Mouse (Mus musculus) heart, postnatal 25 days (tissue): ENCODE data around the gene Vcl. TPM values are rescaled to one million over a fixed set of nuclear protein-coding genes. Genes with fewer than 3 reads are reported as not detected.

ENCODE experiments used
- DNase-seq: peaks from one replicate; pipeline ENCODE4 v3.0.0; 2022; ENCODE audit warnings: low spot score
- intact Hi-C: fragments of 180-260 bp; cut with DNase I; formaldehyde crosslinking; loops from one replicate; pipeline ENCODE4 v1.15.1; 2025
- total RNA-seq, 2 experiments: library from RNA; stranded (reverse); gene quantifications; 2 replicates each; pipeline ENCODE4 v1.2.3; 2021

Gene Vcl
- total RNA-seq, 2 experiments from 2014 or later, result 126 to 132 TPM

GRCm38 (mm10) chr14:20993067-20993691 is 64.0 kb downstream of the Vcl start:
- intact Hi-C loops, result loop anchor here (2.0 to 5.0 kb wide), 3 partner anchors 62 to 191 kb away; no protein-coding TSS in a partner anchor
- peak; percentile 12 for DNase-seq

GRCm38 (mm10) chr14:20994475-20994874 is 65.3 kb downstream of the Vcl start:
- no peak for DNase-seq

GRCm38 (mm10) chr14:20995497-20995896 is 66.3 kb downstream of the Vcl start:
- DNase-seq, result no peak
- intact Hi-C loops, result no loop called here

More at GRCm38 (mm10) chr14:20994475-20994874, 65.3 kb downstream of the Vcl start:
- intact Hi-C loops, result loop anchor here (5.0 kb wide), 2 partner anchors 122 to 192 kb away; no protein-coding TSS in a partner anchor

- no peak for DNase-seq
- intact Hi-C loops, result no loop called here
Observed at GRCm38 (mm10) chr14:20996361-20996760, 67.2 kb downstream of the Vcl start.

- intact Hi-C loops, result no loop called here
Observed at GRCm38 (mm10) chr14:20997548-20997947, 68.3 kb downstream of the Vcl start.

GRCm38 (mm10) chr14:20999617-21000016 is 70.4 kb downstream of the Vcl start:
- no peak for DNase-seq
- intact Hi-C loops, result loop anchor here (10.0 kb wide), 1 partner anchor 245 kb away; no protein-coding TSS in a partner anchor

More at GRCm38 (mm10) chr14:20997548-20997947, 68.3 kb downstream of the Vcl start:
- no peak for DNase-seq

GRCm38 (mm10) chr14:21013800-21014334 is 84.7 kb downstream of the Vcl start:
- intact Hi-C loops, result no loop called here
- no peak for DNase-seq

GRCm38 (mm10) chr14:21017871-21018270 is 88.7 kb downstream of the Vcl start:
- intact Hi-C loops, result loop anchor here (5.0 kb wide), 1 partner anchor 216 kb away; no protein-coding TSS in a partner anchor
- no peak for DNase-seq

GRCm38 (mm10) chr14:21018977-21019376 is 89.8 kb downstream of the Vcl start:
- intact Hi-C loops, result loop anchor here (5.0 kb wide), 1 partner anchor 217 kb away; no protein-coding TSS in a partner anchor
- DNase-seq, result no peak

- no peak for DNase-seq
- intact Hi-C loops, result no loop called here
Observed at GRCm38 (mm10) chr14:21020435-21020834, 91.2 kb downstream of the Vcl start.

- intact Hi-C loops, result no loop called here
- DNase-seq, result no peak
Observed at GRCm38 (mm10) chr14:21027542-21027941, 98.3 kb downstream of the Vcl start.

- intact Hi-C loops, result no loop called here
- DNase-seq, result no peak
Observed at GRCm38 (mm10) chr14:21029025-21029659, 99.9 kb downstream of the Vcl start.

GRCm38 (mm10) chr14:21031783-21032511 is 102.7 kb downstream of the Vcl start:
- intact Hi-C loops, result no loop called here
- peak; percentile 60 for DNase-seq

GRCm38 (mm10) chr14:21034271-21034670 is 105.1 kb downstream of the Vcl start:
- intact Hi-C loops, result loop anchor here (2.0 kb wide), 1 partner anchor 17 kb away; no protein-coding TSS in a partner anchor
- no peak for DNase-seq

GRCm38 (mm10) chr14:21034791-21035190 is 105.6 kb downstream of the Vcl start:
- no peak for DNase-seq
- intact Hi-C loops, result loop anchor here (2.0 kb wide), 1 partner anchor 16 kb away; no protein-coding TSS in a partner anchor

- no peak for DNase-seq
- intact Hi-C loops, result no loop called here
Observed at GRCm38 (mm10) chr14:21039077-21039476, 109.9 kb downstream of the Vcl start.

GRCm38 (mm10) chr14:21039623-21040022 is 110.4 kb downstream of the Vcl start:
- DNase-seq, result no peak
- intact Hi-C loops, result no loop called here

GRCm38 (mm10) chr14:21047840-21048239 is 118.6 kb downstream of the Vcl start:
- intact Hi-C loops, result no loop called here
- DNase-seq, result no peak

- intact Hi-C loops, result no loop called here
Observed at GRCm38 (mm10) chr14:21048879-21049278, 119.7 kb downstream of the Vcl start.

GRCm38 (mm10) chr14:21050734-21051133 is 121.5 kb downstream of the Vcl start:
- no peak for DNase-seq
- intact Hi-C loops, result loop anchor here (2.0 kb wide), 2 partner anchors 16 to 58 kb away; no protein-coding TSS in a partner anchor

More at GRCm38 (mm10) chr14:21048879-21049278, 119.7 kb downstream of the Vcl start:
- DNase-seq, result no peak
